Mouse (Mus musculus) limb, embryonic 11.5 days (tissue): ENCODE data around the gene Slc2a4. TPM values are rescaled to one million over a fixed set of nuclear protein-coding genes. Genes with fewer than 3 reads are reported as not detected.
"Not testable (repeated sequence)": the region's sequence is repeated elsewhere in the genome, so short reads cannot be mapped to it uniquely, and the experiment has no call there.

Experiments used
- ATAC-seq: fragments of 200-750 bp; cut with Nextera tagmentation; 2 replicates; pipeline ENCODE4 v1.8.0; 2017; ENCODE audit warnings: low read depth; ENCODE audit not compliant: insufficient number of reproducible peaks, low FRiP score, low TSS enrichment
- DNase-seq: peaks from one replicate; pipeline ENCODE4 v3.0.0-alpha.2; 2015; ENCODE audit warnings: low spot score
- H3K27ac ChIP-seq: fragments of 300-500 bp; sonication (generic); replicated peaks from 2 replicates; pipeline ENCODE4 v1.5.1; 2014; ENCODE audit warnings: low read depth, mild to moderate bottlenecking, low read length
- H3K27me3 ChIP-seq: fragments of 300-500 bp; sonication (generic); 2 replicates; pipeline ENCODE4 v1.6.1; 2014; ENCODE audit warnings: mild to moderate bottlenecking, low read length, mixed read lengths; ENCODE audit not compliant: control insufficient read depth, insufficient read depth
- H3K36me3 ChIP-seq: fragments of 300-500 bp; sonication (generic); 2 replicates; pipeline ENCODE4 v1.6.1; 2014; ENCODE audit warnings: mild to moderate bottlenecking, low read length, moderate library complexity, mixed read lengths; ENCODE audit not compliant: control insufficient read depth, insufficient read depth
- H3K4me1 ChIP-seq: fragments of 300-500 bp; sonication (generic); 2 replicates; pipeline ENCODE4 v1.6.1; 2014; ENCODE audit warnings: low read length, mixed read lengths; ENCODE audit not compliant: control insufficient read depth, insufficient read depth
- H3K4me2 ChIP-seq: fragments of 300-500 bp; sonication (generic); 2 replicates; pipeline ENCODE4 v1.6.1; 2014; ENCODE audit warnings: low read depth, mild to moderate bottlenecking, moderate library complexity; ENCODE audit not compliant: severe bottlenecking
- H3K4me3 ChIP-seq: fragments of 300-500 bp; sonication (generic); 2 replicates; pipeline ENCODE4 v1.5.1; 2014; ENCODE audit warnings: low read depth, low read length
- H3K9ac ChIP-seq: fragments of 300-500 bp; sonication (generic); 2 replicates; pipeline ENCODE4 v1.6.1; 2014; ENCODE audit warnings: mild to moderate bottlenecking, low read length
- H3K9me3 ChIP-seq: fragments of 300-500 bp; sonication (generic); 2 replicates; pipeline ENCODE4 v1.6.1; 2016; ENCODE audit warnings: low read length; ENCODE audit not compliant: control insufficient read depth
- whole genome bisulfite sequencing: fragments of 180-500 bp; shearing (Covaris S2); extraction: QIAGEN DNeasy Blood & Tissue Kit; methylation state at CpG from one replicate; pipeline ENCODE4 v1.1.7; 2014; 5-methylcytosine and 5-hydroxymethylcytosine counted together
- polyA plus RNA-seq: library from polyadenylated mRNA; unstranded; fragments of >200 nt; fragmentation: Nextera tagmentation; extraction: Ambion mirVana; gene quantifications from 2 replicates; pipeline ENCODE4 v1.2.1, GENCODE M21; 2014

Gene Slc2a4
- polyA plus RNA-seq, 1 experiment from 2014 or later, result 21.0 TPM

GRCm38 (mm10) chr11:69934169-69934568, 13.8 kb downstream of the Slc2a4 start:
- Histone ChIP-seq H3K4me1 (peaks cover 30% of the 10 kb centered on the region), H3K9ac (peak overlapping the region; percentile 27; the same call in 1 of the 2 replicates), H3K27ac (no peak overlapping the region), H3K4me3 (peak overlapping the region; percentile 3; the same call in 1 of the 2 replicates), H3K36me3 (no peaks in the 10 kb centered on the region), H3K4me2 (peak overlapping the region; percentile 34), H3K9me3 (no peaks in the 10 kb centered on the region), H3K27me3 (peaks cover 8% of the 10 kb centered on the region)
- under 1% methylated on average over 18 of the region's 18 CpGs for WGBS
- ATAC-seq (no peak), DNase-seq (peak; percentile 99)

GRCm38 (mm10) chr11:69933066-69933465, 14.9 kb downstream of the Slc2a4 start:
- no peak overlapping the region for H3K4me2 ChIP-seq
- H3K36me3 ChIP-seq, result no peaks in the 10 kb centered on the region
- no peak for DNase-seq
- no peak for ATAC-seq
- H3K4me3 ChIP-seq, result no peak overlapping the region
- H3K4me1 ChIP-seq, result peaks cover 22% of the 10 kb centered on the region
- no peaks in the 10 kb centered on the region for H3K9me3 ChIP-seq
- H3K27ac ChIP-seq, result no peak overlapping the region
- H3K9ac ChIP-seq, result no peak overlapping the region
- H3K27me3 ChIP-seq, result peaks cover 8% of the 10 kb centered on the region
- 82% methylated on average over 4 of the region's 4 CpGs for WGBS

GRCm38 (mm10) chr11:69932254-69932653, 15.7 kb downstream of the Slc2a4 start:
- 37% methylated on average over 3 of the region's 3 CpGs for WGBS
- ATAC-seq (no peak), DNase-seq (no peak)
- no peak overlapping the region for H3K4me2 ChIP-seq
- H3K27ac ChIP-seq, result no peak overlapping the region
- H3K4me1 ChIP-seq, result peaks cover 20% of the 10 kb centered on the region
- peaks cover 4% of the 10 kb centered on the region; the same call in 1 of the 2 replicates for H3K27me3 ChIP-seq
- H3K36me3 ChIP-seq, result no peaks in the 10 kb centered on the region
- H3K9ac ChIP-seq, result no peak overlapping the region
- H3K4me3 ChIP-seq, result no peak overlapping the region
- no peaks in the 10 kb centered on the region for H3K9me3 ChIP-seq

DNA sequence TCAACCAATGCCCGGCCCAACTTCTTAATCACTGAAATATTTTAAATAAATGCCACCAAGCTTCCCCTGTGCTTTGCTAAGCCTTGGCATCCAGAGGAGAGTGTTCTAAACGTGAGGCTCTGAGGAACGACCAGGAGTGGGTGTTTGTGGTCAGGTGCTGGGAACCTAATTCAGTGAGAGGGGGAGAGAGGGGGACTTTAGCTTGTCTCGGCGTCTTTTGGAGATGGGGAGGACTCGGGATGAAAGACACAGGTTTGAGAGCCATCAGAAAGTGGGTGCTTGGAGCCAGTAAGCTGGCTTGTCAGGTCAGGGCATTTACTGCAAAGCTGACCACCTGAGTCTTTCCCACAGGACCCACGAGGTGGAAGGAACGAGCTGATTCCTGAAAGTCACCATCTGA, 16.2 kb downstream of the Slc2a4 start:
- H3K9me3 ChIP-seq, result no peaks in the 10 kb centered on the region
- ATAC-seq, result no peak
- no peaks in the 10 kb centered on the region for H3K36me3 ChIP-seq
- peaks cover 16% of the 10 kb centered on the region for H3K4me1 ChIP-seq
- WGBS, result 77% methylated on average over 8 of the region's 8 CpGs
- no peak overlapping the region for H3K4me2 ChIP-seq
- H3K27ac ChIP-seq, result no peak overlapping the region
- H3K27me3 ChIP-seq, result peaks cover 1% of the 10 kb centered on the region; the same call in 1 of the 2 replicates
- H3K4me3 ChIP-seq, result no peak overlapping the region
- no peak overlapping the region for H3K9ac ChIP-seq
- no peak for DNase-seq

GRCm38 (mm10) chr11:69930967-69931537, 16.9 kb downstream of the Slc2a4 start:
- H3K4me1 ChIP-seq, result peaks cover 9% of the 10 kb centered on the region; the same call in 1 of the 2 replicates
- H3K27me3 ChIP-seq, result no peaks in the 10 kb centered on the region
- DNase-seq (no peak), ATAC-seq (no peak)
- no peak overlapping the region for H3K4me2 ChIP-seq
- 77% methylated on average over 3 of the region's 3 CpGs for WGBS
- no peak overlapping the region for H3K27ac ChIP-seq
- H3K4me3 ChIP-seq, result no peak overlapping the region
- no peak overlapping the region for H3K9ac ChIP-seq
- H3K9me3 ChIP-seq, result no peaks in the 10 kb centered on the region
- no peaks in the 10 kb centered on the region for H3K36me3 ChIP-seq

GRCm38 (mm10) chr11:69930176-69930575, 17.8 kb downstream of the Slc2a4 start:
- not testable (repeated sequence) for ATAC-seq, DNase-seq, H3K4me1 ChIP-seq, H3K9me3 ChIP-seq, H3K36me3 ChIP-seq, H3K27ac ChIP-seq, H3K27me3 ChIP-seq, H3K4me3 ChIP-seq, H3K9ac ChIP-seq, H3K4me2 ChIP-seq
- 89% methylated on average over 8 of the region's 8 CpGs for WGBS

- Histone ChIP-seq H3K9me3 (no peaks in the 10 kb centered on the region), H3K4me3 (no peak overlapping the region), H3K36me3 (no peaks in the 10 kb centered on the region), H3K27me3 (no peaks in the 10 kb centered on the region), H3K9ac (no peak overlapping the region), H3K4me2 (no peak overlapping the region), H3K4me1 (no peaks in the 10 kb centered on the region), H3K27ac (no peak overlapping the region)
- ATAC-seq, result no peak
- WGBS, result 86% methylated on average over 4 of the region's 4 CpGs
- no peak for DNase-seq
These were observed 18.3 kb downstream of the Slc2a4 start for GRCm38 (mm10) chr11:69929712-69930111.

- H3K4me3 ChIP-seq, result no peak overlapping the region
- H3K4me2 ChIP-seq, result no peak overlapping the region
- no peak overlapping the region for H3K27ac ChIP-seq
- H3K9ac ChIP-seq, result no peak overlapping the region
- H3K27me3 ChIP-seq, result no peaks in the 10 kb centered on the region
- DNase-seq (no peak), ATAC-seq (no peak)
- no peaks in the 10 kb centered on the region for H3K9me3 ChIP-seq
- no peaks in the 10 kb centered on the region for H3K4me1 ChIP-seq
- H3K36me3 ChIP-seq, result no peaks in the 10 kb centered on the region
- 96% methylated on average over 2 of the region's 2 CpGs for WGBS
These were observed 20.5 kb downstream of the Slc2a4 start for GRCm38 (mm10) chr11:69927501-69927900.

- 69% methylated on average over 3 of the region's 3 CpGs for WGBS
- Histone ChIP-seq H3K4me1 (peaks cover 5% of the 10 kb centered on the region), H3K9ac (no peak overlapping the region), H3K4me2 (no peak overlapping the region), H3K36me3 (peaks cover 8% of the 10 kb centered on the region; the same call in 1 of the 2 replicates), H3K27me3 (no peaks in the 10 kb centered on the region), H3K9me3 (no peaks in the 10 kb centered on the region), H3K4me3 (no peak overlapping the region), H3K27ac (no peak overlapping the region)
- DNase-seq, result no peak
- no peak for ATAC-seq
These were observed 25.2 kb downstream of the Slc2a4 start for GRCm38 (mm10) chr11:69922796-69923195.
